ENCODE assay signal across 27 mouse cellular contexts in genomic region chr10:41958677-41959274, GRCm38 (mm10). TPM values are rescaled to one million over a fixed set of nuclear protein-coding genes. Genes with fewer than 3 reads are reported as not detected.
A peak's percentile ranks its signal among the peaks of the same experiment; 100 is the strongest.
DNase-seq lines count a peak whose midpoint lies in the region; ATAC-seq and TF ChIP-seq lines count a peak whose summit lies in the region.
"Had no signal": no experiment of that assay in that cellular context is flagged by ENCODE, and none has a peak within 500 bp of the region (broad histone marks: within the 10 kb centered on the region; RNA-seq: fewer than 3 reads in every experiment).

No protein-coding gene starts in this region.

- peak overlapping the region; percentile 35 for H3K4me3 ChIP-seq in gastrocnemius, adult 2 months
- peak overlapping the region; percentile 11; the same call in 1 of the 2 replicates for H3K4me3 ChIP-seq in heart, adult 2 months
- H3K4me3 ChIP-seq in heart, embryonic 12.5 days = no peak overlapping the region
- H3K4me3 ChIP-seq in intestine, embryonic 16.5 days (ENCODE audit: low read length) = no peak overlapping the region
- peak overlapping the region; percentile 48 for H3K4me3 ChIP-seq in small intestine, adult 2 months (ENCODE audit: low read depth, low read length)
- H3K4me3 ChIP-seq: embryonic facial prominence, embryonic 10.5 days; embryonic facial prominence, embryonic 13.5 days; erythroblast, embryonic 14.5 days; forebrain, embryonic 12.5 days; forebrain, embryonic 15.5 days; heart, embryonic 13.5 days; hindbrain, embryonic 10.5 days; hindbrain, embryonic 13.5 days had no signal

- H3K4me1 ChIP-seq in heart, adult 2 months (ENCODE audit: control insufficient read depth, insufficient read depth, low read length) = no peaks in the 10 kb centered on the region; the same call in 1 of the 2 replicates
- H3K4me1 ChIP-seq in heart, embryonic 12.5 days (replicated peaks) = no peaks in the 10 kb centered on the region
- peaks cover 7% of the 10 kb centered on the region; the same call in 1 of the 2 replicates for H3K4me1 ChIP-seq in intestine, embryonic 16.5 days (ENCODE audit: control insufficient read depth, insufficient read depth, low read length)
- H3K4me1 ChIP-seq in small intestine, adult 2 months (ENCODE audit: control insufficient read depth, insufficient read depth, insufficient read length, low read length) = peaks cover 19% of the 10 kb centered on the region
- H3K4me1 ChIP-seq: heart, embryonic 13.5 days; hindbrain, embryonic 13.5 days had no signal

- no peak for DNase-seq in gastrocnemius, adult 2 months
- DNase-seq in gastrocnemius, adult 18-20 months (ENCODE audit: low spot score) = no peak
- DNase-seq in heart, adult 2 months = no peak
- DNase-seq in urinary bladder, adult 2 months (ENCODE audit: low spot score) = no peak
- no peak for DNase-seq in kidney, adult 8-10 months
- DNase-seq: adrenal gland, adult 8-10 months; adrenal gland, postnatal 25 days; cerebellum, adult 11-12 months; cerebellum, adult 8-10 months; cerebellum, postnatal 36 days; embryo, embryonic 11 days; gastrocnemius, postnatal 14 days; kidney, adult 18-20 months had no signal

- no peak overlapping the region for H3K4me2 ChIP-seq in heart, embryonic 12.5 days
- H3K4me2 ChIP-seq in intestine, embryonic 16.5 days (ENCODE audit: low read depth, low read length) = no peak overlapping the region
- H3K4me2 ChIP-seq: embryonic facial prominence, embryonic 13.5 days; forebrain, embryonic 12.5 days; forebrain, embryonic 15.5 days; heart, embryonic 13.5 days; hindbrain, embryonic 13.5 days had no signal

- ATAC-seq in heart, embryonic 12.5 days (ENCODE audit: insufficient number of reproducible peaks, low FRiP score) = no peak
- peak; percentile 76 for ATAC-seq in intestine, embryonic 16.5 days
- ATAC-seq: activated CD4-positive, CD25-positive, alpha-beta regulatory T cell, adult 4 months; hindbrain, embryonic 16.5 days had no signal

- TF ChIP-seq CTCF in gastrocnemius, adult 2 months (IDR thresholded peaks at IDR 0.05) = no peak
- no peak for TF ChIP-seq CTCF in heart, adult 2 months (IDR thresholded peaks at IDR 0.05)
- TF ChIP-seq CTCF in small intestine, adult 2 months (IDR thresholded peaks at IDR 0.05; ENCODE audit: extremely low read depth, insufficient read length, insufficient replicate concordance, low read depth, low read length) = no peak

- no peaks in the 10 kb centered on the region for H3K27me3 ChIP-seq in heart, adult 2 months (ENCODE audit: control insufficient read depth, insufficient read depth, low read length)
- no peaks in the 10 kb centered on the region for H3K27me3 ChIP-seq in heart, embryonic 12.5 days (replicated peaks)
- H3K27me3 ChIP-seq in intestine, embryonic 16.5 days (replicated peaks; ENCODE audit: control insufficient read depth, insufficient read depth, low read length) = no peaks in the 10 kb centered on the region
- H3K27me3 ChIP-seq in small intestine, adult 2 months (ENCODE audit: control insufficient read depth, insufficient read depth, low read length) = no peaks in the 10 kb centered on the region
- H3K27me3 ChIP-seq: CH12.LX; embryonic facial prominence, embryonic 13.5 days; forebrain, embryonic 12.5 days; forebrain, embryonic 15.5 days; heart, embryonic 13.5 days; hindbrain, embryonic 13.5 days had no signal

- 89% methylated on average over 19 of the region's 19 CpGs for WGBS in heart, adult 2 months
- 92% methylated on average over 19 of the region's 19 CpGs for WGBS in heart, embryonic 12.5 days
- 85% methylated on average over 19 of the region's 19 CpGs for WGBS in intestine, embryonic 16.5 days
- WGBS in small intestine, adult 2 months = 53% methylated on average over 19 of the region's 19 CpGs

- no peaks in the 10 kb centered on the region for H3K36me3 ChIP-seq in heart, adult 2 months (ENCODE audit: control insufficient read depth, insufficient read depth, low read length)
- no peaks in the 10 kb centered on the region for H3K36me3 ChIP-seq in heart, embryonic 12.5 days
- no peaks in the 10 kb centered on the region for H3K36me3 ChIP-seq in intestine, embryonic 16.5 days (ENCODE audit: control insufficient read depth, insufficient read depth, low read length)
- peaks cover 2% of the 10 kb centered on the region; the same call in 1 of the 2 replicates for H3K36me3 ChIP-seq in small intestine, adult 2 months (ENCODE audit: control insufficient read depth, insufficient read depth, low read length)
- H3K36me3 ChIP-seq: embryonic facial prominence, embryonic 10.5 days; embryonic facial prominence, embryonic 13.5 days; forebrain, embryonic 12.5 days; forebrain, embryonic 15.5 days; heart, embryonic 13.5 days; hindbrain, embryonic 10.5 days; hindbrain, embryonic 13.5 days had no signal

- peak; percentile 26; the same call in 1 of the 2 replicates for TF ChIP-seq POLR2A in heart, adult 2 months (IDR thresholded peaks at IDR 0.05; ENCODE audit: insufficient read depth, low read depth, low read length)
- peak; percentile 77 for TF ChIP-seq POLR2A in small intestine, adult 2 months (IDR thresholded peaks at IDR 0.05; ENCODE audit: low read depth, low read length)

- no peak for TF ChIP-seq EP300 in heart, adult 2 months (IDR thresholded peaks at IDR 0.05; ENCODE audit: insufficient read depth, low read depth, low read length)

- intact Hi-C loops in gastrocnemius, adult 2 months (cut with DNase I) = loop anchor here (1.0 kb wide), 1 partner anchor 127 kb away; no protein-coding TSS in a partner anchor
- intact Hi-C loops in heart, adult 2 months (cut with DNase I) = loop anchor here (1.0 to 2.0 kb wide), 2 partner anchors 24 to 127 kb away; no protein-coding TSS in a partner anchor

- peak overlapping the region; percentile 64 for H3K27ac ChIP-seq in gastrocnemius, adult 2 months
- peak overlapping the region; percentile 67 for H3K27ac ChIP-seq in heart, adult 2 months
- H3K27ac ChIP-seq in heart, embryonic 12.5 days (ENCODE audit: poor library complexity, severe bottlenecking) = no peak overlapping the region
- H3K27ac ChIP-seq in intestine, embryonic 16.5 days (ENCODE audit: low read length) = no peak overlapping the region
- peak overlapping the region; percentile 93 for H3K27ac ChIP-seq in small intestine, adult 2 months (ENCODE audit: insufficient read depth, low read depth, low read length)
- H3K27ac ChIP-seq: embryonic facial prominence, embryonic 10.5 days; embryonic facial prominence, embryonic 13.5 days; forebrain, embryonic 12.5 days; forebrain, embryonic 15.5 days; heart, embryonic 13.5 days; hindbrain, embryonic 10.5 days; hindbrain, embryonic 13.5 days had no signal

- no peaks in the 10 kb centered on the region for H3K9me3 ChIP-seq in heart, embryonic 12.5 days (replicated peaks)
- H3K9me3 ChIP-seq in intestine, embryonic 16.5 days (ENCODE audit: control insufficient read depth, low read length) = no peaks in the 10 kb centered on the region
- H3K9me3 ChIP-seq: embryonic facial prominence, embryonic 10.5 days; embryonic facial prominence, embryonic 13.5 days; forebrain, embryonic 12.5 days; forebrain, embryonic 15.5 days; heart, embryonic 13.5 days; hindbrain, embryonic 13.5 days had no signal

- H3K9ac ChIP-seq in heart, adult 2 months (ENCODE audit: low read depth, low read length) = no peak overlapping the region
- no peak overlapping the region for H3K9ac ChIP-seq in heart, embryonic 12.5 days
- no peak overlapping the region for H3K9ac ChIP-seq in intestine, embryonic 16.5 days (ENCODE audit: low read depth, low read length)
- H3K9ac ChIP-seq: embryonic facial prominence, embryonic 13.5 days; forebrain, embryonic 12.5 days; forebrain, embryonic 15.5 days; heart, embryonic 13.5 days; hindbrain, embryonic 13.5 days had no signal

- no peaks in the 10 kb centered on the region for H3K79me2 ChIP-seq in heart, adult 2 months (replicated peaks; ENCODE audit: control insufficient read depth, insufficient read depth, low read length)

RNA-seq across cellular contexts. Expression of gene Armc2, which starts 59.5 kb away (rescaled TPM):
- under 1 TPM; 0.23 to 0.84 TPM for total RNA-seq in gastrocnemius, adult 2 months (2021)
- total RNA-seq in gastrocnemius, adult 18-20 months (2021) = under 1 TPM; 0.50 to 0.57 TPM
- 10 to 100 TPM; 16.7 to 22.8 TPM for total RNA-seq in heart, adult 2 months (2021)
- polyA plus RNA-seq in heart, adult 2 months (2012; rRNA removed) = 6.4 and 7.1 TPM in 2 replicates
- 1.2 and 1.7 TPM in 2 replicates for polyA plus RNA-seq in heart, embryonic 12.5 days (2016; fragmentation: Nextera tagmentation; extraction: Ambion mirVana)
- polyA plus RNA-seq in intestine, embryonic 16.5 days (2015; fragmentation: Nextera tagmentation; extraction: Ambion mirVana) = 0.73 and 1.8 TPM in 2 replicates
- polyA plus RNA-seq in small intestine, adult 2 months (2012; rRNA removed) = 0.32 and 0.60 TPM in 2 replicates
- 1.8 and 1.9 TPM in 2 replicates for polyA plus RNA-seq in urinary bladder, adult 2 months (2012; rRNA removed)
- polyA plus RNA-seq: erythroblast, embryonic 14.5 days had no signal

Comparison
In these comparisons a context has a peak if more than half of its experiments do, and no peak if none do; other contexts are left out.
1. H3K27ac ChIP-seq: peak in gastrocnemius, adult 2 months (single experiment), heart, adult 2 months (single experiment) and small intestine, adult 2 months (single experiment); none in heart, embryonic 12.5 days (single experiment) and intestine, embryonic 16.5 days (single experiment).
2. H3K4me3 ChIP-seq: peak in gastrocnemius, adult 2 months (single experiment), heart, adult 2 months (single experiment) and small intestine, adult 2 months (single experiment); none in heart, embryonic 12.5 days (single experiment) and intestine, embryonic 16.5 days (single experiment).